Comparison of ENCODE assay signal across 7 mouse cellular contexts in the genomic region with DNA sequence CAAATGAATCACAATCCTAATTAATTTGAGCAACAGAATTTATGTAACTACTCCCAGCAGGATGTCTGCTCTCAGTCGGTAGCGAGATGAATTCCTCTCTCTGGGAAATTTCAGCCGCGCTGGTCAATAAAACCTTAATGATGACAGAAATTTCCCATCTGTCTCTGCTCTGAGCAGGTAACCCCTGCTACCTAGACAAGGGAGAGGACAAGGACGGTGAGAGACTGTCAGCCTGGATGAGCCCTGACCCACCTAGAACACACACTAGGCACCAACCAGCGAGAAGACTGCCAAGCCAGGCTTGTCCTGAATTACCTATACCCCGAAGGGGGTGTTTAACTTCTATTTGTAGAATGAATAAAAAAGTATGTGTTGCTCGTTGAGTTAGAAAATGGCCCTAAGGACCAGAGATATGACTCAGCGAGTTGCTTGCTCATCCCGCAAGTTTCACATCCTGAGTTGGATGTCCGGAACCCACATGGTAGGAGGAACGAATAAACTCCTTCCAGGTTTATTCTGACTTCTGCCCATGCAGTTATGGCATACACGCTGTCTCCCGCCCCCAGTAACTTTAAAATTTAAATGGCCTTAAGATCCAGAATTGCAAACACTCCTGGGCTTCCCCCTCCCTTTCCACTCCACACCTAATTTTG.
DNase-seq lines count a peak whose midpoint lies in the region; ATAC-seq lines count a peak whose summit lies in the region.

No protein-coding gene starts in this region.

- no peak overlapping the region for H3K27ac ChIP-seq in liver, embryonic 11.5 days (ENCODE audit: low read depth, low read length)
- H3K27ac ChIP-seq in forebrain, embryonic 13.5 days: peak overlapping the region; percentile 73

- DNase-seq in liver, embryonic 11.5 days (ENCODE audit: low spot score): no peak
- DNase-seq in liver: no peak
- peak; percentile 42 to 88 for DNase-seq in left cerebral cortex, postnatal 25 days (ENCODE audit: low spot score in 2 of 2)
- DNase-seq in right cerebral cortex, postnatal 36 days (ENCODE audit: low spot score in 2 of 2): peak; percentile 20 to 62
- no peak for DNase-seq in gastrocnemius, postnatal 25 days
- no peak for DNase-seq in adrenal gland, postnatal 4 days (ENCODE audit: low spot score in 2 of 2)

- intact Hi-C loops in left cerebral cortex, postnatal 25 days (cut with DNase I): loop anchor here (1.0 to 5.0 kb wide), 5 partner anchors 43 to 283 kb away; no protein-coding TSS in a partner anchor

- H3K4me1 ChIP-seq in liver, embryonic 11.5 days (replicated peaks; ENCODE audit: control insufficient read depth, insufficient read depth, low read length): no peaks in the 10 kb centered on the region
- H3K4me1 ChIP-seq in forebrain, embryonic 13.5 days: peaks cover 9% of the 10 kb centered on the region

- peak overlapping the region; percentile 73 for H3K4me2 ChIP-seq in liver, embryonic 11.5 days
- H3K4me2 ChIP-seq in forebrain, embryonic 13.5 days: peak overlapping the region; percentile 77

- H3K9ac ChIP-seq in liver, embryonic 11.5 days (ENCODE audit: low read depth, low read length): no peak overlapping the region
- H3K9ac ChIP-seq in forebrain, embryonic 13.5 days: peak overlapping the region; percentile 70

- no peaks in the 10 kb centered on the region; the same call in 1 of the 2 replicates for H3K27me3 ChIP-seq in liver, embryonic 11.5 days (replicated peaks; ENCODE audit: control insufficient read depth, insufficient read depth, low read length)
- H3K27me3 ChIP-seq in forebrain, embryonic 13.5 days: no peaks in the 10 kb centered on the region

- 50% methylated on average over 14 of the region's 14 CpGs for WGBS in liver, embryonic 11.5 days
- WGBS in forebrain, embryonic 13.5 days: 51% methylated on average over 14 of the region's 14 CpGs

- no peak for ATAC-seq in liver, embryonic 11.5 days (replicated peaks; ENCODE audit: low FRiP score)
- peak; percentile 44 for ATAC-seq in forebrain, embryonic 13.5 days

- H3K36me3 ChIP-seq in liver, embryonic 11.5 days (ENCODE audit: control insufficient read depth, insufficient read depth, low read length): no peaks in the 10 kb centered on the region
- no peaks in the 10 kb centered on the region for H3K36me3 ChIP-seq in forebrain, embryonic 13.5 days (ENCODE audit: poor library complexity, severe bottlenecking)

- peak overlapping the region; percentile 39; the same call in 1 of the 2 replicates for H3K4me3 ChIP-seq in liver, embryonic 11.5 days (ENCODE audit: low read depth, low read length)
- peak overlapping the region; percentile 50 for H3K4me3 ChIP-seq in forebrain, embryonic 13.5 days

- H3K9me3 ChIP-seq in liver, embryonic 11.5 days (ENCODE audit: control insufficient read depth, low read length): no peaks in the 10 kb centered on the region
- no peaks in the 10 kb centered on the region for H3K9me3 ChIP-seq in forebrain, embryonic 13.5 days (replicated peaks)

Comparison
In these comparisons a context has a peak if more than half of its experiments do, and no peak if none do; other contexts are left out.
1. DNase-seq: peak in left cerebral cortex, postnatal 25 days (2 of 2) and right cerebral cortex, postnatal 36 days (2 of 2); none in liver, embryonic 11.5 days (single experiment), liver (single experiment), gastrocnemius, postnatal 25 days (single experiment) and adrenal gland, postnatal 4 days (0 of 2).